Mouse (Mus musculus): ENCODE results near the gene Hcrtr1.

DNA sequence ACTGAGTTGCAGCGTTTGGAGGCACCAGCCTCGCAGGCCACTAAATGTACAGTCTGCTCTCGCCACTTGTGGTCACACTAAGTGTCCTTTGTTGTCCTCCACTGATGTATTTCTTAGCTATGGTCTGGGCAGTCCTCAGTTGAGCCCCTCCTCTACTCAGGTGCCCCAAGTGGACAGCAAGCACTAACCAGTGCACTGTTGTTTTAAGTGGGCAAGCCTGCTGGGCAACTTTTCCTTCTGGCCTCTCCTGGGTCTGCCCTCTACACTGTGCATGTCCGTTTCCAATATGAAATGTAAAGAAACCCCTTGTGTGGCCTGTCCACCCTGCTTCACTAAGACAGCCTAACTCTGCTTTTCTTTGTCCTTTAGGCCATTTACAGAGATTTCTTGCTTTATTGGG, 15.0 kb downstream of the Hcrtr1 start:
- TF ChIP-seq CTCF (IDR thresholded peaks at IDR 0.05; ENCODE audit: insufficient read depth, low read length), result no peak
- TF ChIP-seq POLR2A (IDR thresholded peaks at IDR 0.05; ENCODE audit: borderline replicate concordance, extremely low read depth, low read depth, low read length), result no peak

Data from lung, adult 2 months (tissue).